Mouse (Mus musculus) lung, postnatal 0 days (tissue): Measurements from ENCODE around the gene Lonp2.

Source experiments
- CTCF ChIP-seq: IDR thresholded peaks from 2 replicates; pipeline ENCODE4 v1.5.1; 2016; ENCODE audit warnings: antibody characterized with exemption, mild to moderate bottlenecking
- EP300 ChIP-seq: IDR thresholded peaks from 2 replicates; pipeline ENCODE4 v1.6.1; 2016; ENCODE audit warnings: antibody characterized with exemption, mild to moderate bottlenecking, control low read depth

- TF ChIP-seq EP300 (no peak), CTCF (no peak)
Measured at GRCm38 (mm10) chr8:86718332-86718994, 94.6 kb downstream of the Lonp2 start.
